Mouse (Mus musculus) heart, adult 2 months (tissue): ENCODE measurements around the gene Bsn. TPM values are rescaled to one million over a fixed set of nuclear protein-coding genes. Genes with fewer than 3 reads are reported as not detected.

Experiments used
- DNase-seq, 2 experiments: peaks; one replicate each; pipeline ENCODE4 v3.0.0; 2021
- H3K27ac ChIP-seq: fragments of 200-600 bp; 2 replicates; pipeline ENCODE4 v1.8.1; 2022
- H3K27me3 ChIP-seq: fragments of 200-500 bp; 2 replicates; pipeline ENCODE4 v1.6.1; 2012; ENCODE audit warnings: mild to moderate bottlenecking, low read length, inconsistent platforms, mixed read lengths; ENCODE audit not compliant: control insufficient read depth, insufficient read depth
- H3K36me3 ChIP-seq: fragments of 200-500 bp; 2 replicates; pipeline ENCODE4 v1.6.1; 2012; ENCODE audit warnings: low read length, inconsistent platforms; ENCODE audit not compliant: control insufficient read depth, insufficient read depth
- H3K4me1 ChIP-seq: fragments of 200-500 bp; 2 replicates; pipeline ENCODE4 v1.6.1; 2011; ENCODE audit warnings: low read length; ENCODE audit not compliant: control insufficient read depth, insufficient read depth
- H3K4me3 ChIP-seq: fragments of 200-600 bp; 2 replicates; pipeline ENCODE4 v1.8.1; 2022
- H3K79me2 ChIP-seq: fragments of 200-500 bp; replicated peaks from 2 replicates; pipeline ENCODE4 v1.6.1; 2012; ENCODE audit warnings: mild to moderate bottlenecking, inconsistent platforms, low read length, moderate library complexity, mixed read lengths; ENCODE audit not compliant: control insufficient read depth, insufficient read depth
- H3K9ac ChIP-seq: fragments of 200-500 bp; 2 replicates; pipeline ENCODE4 v1.6.1; 2012; ENCODE audit warnings: low read depth, mild to moderate bottlenecking, control low read depth, inconsistent platforms, low read length, mixed read lengths
- CTCF ChIP-seq: fragments of 200-600 bp; IDR thresholded peaks from 2 replicates; pipeline ENCODE4 v1.8.1; 2022; ENCODE audit warnings: antibody characterized with exemption, mild to moderate bottlenecking, moderate library complexity
- EP300 ChIP-seq: fragments of 200-500 bp; IDR thresholded peaks from 2 replicates; pipeline ENCODE4 v1.6.1; 2011; ENCODE audit warnings: low read depth, low read length, control low read depth; ENCODE audit not compliant: insufficient read depth
- POLR2A ChIP-seq: fragments of 200-500 bp; IDR thresholded peaks from 2 replicates; pipeline ENCODE4 v1.6.1; 2011; ENCODE audit warnings: mild to moderate bottlenecking, low read depth, low read length, control low read depth; ENCODE audit not compliant: insufficient read depth
- WGBS: fragments of 180-500 bp; shearing (Covaris S2); methylation state at CpG from one replicate; pipeline ENCODE4 v1.1.7; 2018; 5-methylcytosine and 5-hydroxymethylcytosine counted together
- intact Hi-C: fragments of 180-260 bp; cut with DNase I; formaldehyde crosslinking; loops from one replicate; pipeline ENCODE4 v1.15.1; 2025
- polyA plus RNA-seq: library from polyadenylated mRNA; depleted of rRNA; stranded (reverse); fragments of >200 nt; gene quantifications from 2 replicates; pipeline ENCODE4 v1.2.3, GENCODE M21; 2012
- total RNA-seq, 2 experiments: library from RNA; stranded (reverse); gene quantifications; 2 replicates each; pipeline ENCODE4 v1.2.3; 2021

Gene Bsn
- total and polyA plus RNA-seq, 3 experiments, result 0.03 to 0.10 (median 0.05) TPM

DNA sequence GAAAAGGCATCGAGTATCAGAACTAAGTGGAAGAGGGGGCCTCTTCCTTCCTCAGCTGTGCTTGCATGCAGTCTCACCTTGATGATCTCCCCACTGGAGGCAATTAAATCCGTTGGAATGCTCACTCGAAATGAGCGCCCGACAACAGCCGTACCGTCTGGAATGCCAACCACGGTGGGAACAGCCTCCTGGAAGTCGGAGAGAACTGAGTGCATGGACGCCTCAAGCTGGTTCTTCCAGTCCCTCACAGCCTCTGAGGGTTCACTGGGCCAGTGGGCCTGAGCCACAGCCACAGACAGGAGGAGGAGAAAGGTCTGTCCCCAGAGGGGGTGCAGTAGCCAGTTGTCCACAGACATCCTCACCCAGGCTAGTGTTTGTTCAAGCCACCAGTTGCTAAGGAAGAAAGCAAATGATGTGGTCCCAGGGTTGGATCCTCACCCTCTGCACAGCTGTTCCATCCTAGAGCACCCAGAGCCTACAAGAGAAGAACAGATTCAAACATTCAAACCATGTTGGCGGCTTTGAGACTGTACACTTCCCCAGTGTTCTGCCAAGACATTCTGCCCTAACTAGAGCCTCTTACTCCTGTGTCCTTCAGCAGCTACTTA is 27.9 kb upstream of the Bsn start:
- 78% methylated on average over 11 of the region's 11 CpGs for WGBS
- Histone ChIP-seq H3K36me3 (peaks cover 14% of the 10 kb centered on the region), H3K4me3 (no peak overlapping the region), H3K27me3 (no peaks in the 10 kb centered on the region), H3K4me1 (peaks cover 11% of the 10 kb centered on the region), H3K79me2 (no peaks in the 10 kb centered on the region), H3K27ac (no peak overlapping the region), H3K9ac (no peak overlapping the region)
- intact Hi-C loops, result no loop called here
- TF ChIP-seq POLR2A, result no peak
- TF ChIP-seq CTCF, result no peak
- no peak for TF ChIP-seq EP300
- DNase-seq, result peak in 1 of 2 experiments; percentile 26

DNA sequence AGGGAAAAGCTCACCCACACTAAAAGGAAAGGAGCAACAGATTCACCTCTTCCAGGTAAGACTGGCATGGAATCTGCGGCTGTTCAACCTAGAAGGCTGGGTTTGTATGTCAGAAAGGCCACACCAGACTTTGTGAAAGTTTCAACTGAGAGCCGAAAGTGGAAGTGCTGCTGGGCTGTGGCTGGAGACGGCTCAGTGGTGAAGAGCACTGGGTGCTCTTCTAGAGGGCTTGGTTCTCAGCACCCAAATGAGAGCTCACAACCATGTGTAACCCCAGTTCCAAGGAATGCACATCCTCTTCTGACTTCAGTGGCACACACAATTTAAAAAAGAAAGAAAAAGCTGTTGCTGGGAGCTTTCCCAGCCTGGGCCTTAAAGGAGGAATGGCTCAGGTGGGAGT is 27.2 kb upstream of the Bsn start:
- H3K27me3 ChIP-seq, result no peaks in the 10 kb centered on the region
- H3K27ac ChIP-seq, result no peak overlapping the region
- 93% methylated on average over 3 of the region's 3 CpGs for WGBS
- no peaks in the 10 kb centered on the region for H3K79me2 ChIP-seq
- TF ChIP-seq POLR2A (no peak), CTCF (no peak), EP300 (no peak)
- peaks cover 13% of the 10 kb centered on the region for H3K4me1 ChIP-seq
- H3K4me3 ChIP-seq, result no peak overlapping the region
- no peak overlapping the region for H3K9ac ChIP-seq
- peaks cover 16% of the 10 kb centered on the region for H3K36me3 ChIP-seq
- no peak for DNase-seq
- intact Hi-C loops, result no loop called here

DNA sequence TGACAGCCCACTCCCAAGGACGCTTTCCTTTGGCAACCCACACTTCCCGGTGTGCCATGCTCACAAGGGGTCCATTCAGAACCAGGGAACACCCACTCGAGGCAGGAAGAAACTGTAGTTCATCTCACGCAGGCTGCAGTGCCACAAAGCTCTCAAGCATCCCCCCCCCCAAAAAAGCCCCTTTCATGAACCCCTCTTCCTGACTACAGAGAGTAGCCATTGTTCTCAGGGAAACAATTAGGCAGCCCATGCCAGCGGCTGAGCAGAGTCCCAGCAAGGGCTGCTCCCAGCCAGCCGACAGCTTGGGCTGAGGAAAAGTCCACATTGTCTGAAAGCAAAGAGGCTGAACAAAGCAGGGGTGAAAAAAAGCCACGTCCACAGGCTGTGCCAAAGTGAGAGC is 22.9 kb upstream of the Bsn start:
- no peak for TF ChIP-seq EP300
- no peak for TF ChIP-seq CTCF
- no peak for TF ChIP-seq POLR2A
- H3K4me1 ChIP-seq, result peaks cover 6% of the 10 kb centered on the region
- DNase-seq, result no peak
- no peak overlapping the region for H3K4me3 ChIP-seq
- peaks cover 22% of the 10 kb centered on the region for H3K36me3 ChIP-seq
- no peak overlapping the region for H3K9ac ChIP-seq
- no peaks in the 10 kb centered on the region for H3K79me2 ChIP-seq
- WGBS, result 24% methylated on average over 7 of the region's 7 CpGs
- H3K27ac ChIP-seq, result peak overlapping the region; percentile 44; the same call in 1 of the 2 replicates
- no peaks in the 10 kb centered on the region for H3K27me3 ChIP-seq
- intact Hi-C loops, result loop anchor here (5.0 kb wide), 1 partner anchor 34 kb away; no protein-coding TSS in a partner anchor

DNA sequence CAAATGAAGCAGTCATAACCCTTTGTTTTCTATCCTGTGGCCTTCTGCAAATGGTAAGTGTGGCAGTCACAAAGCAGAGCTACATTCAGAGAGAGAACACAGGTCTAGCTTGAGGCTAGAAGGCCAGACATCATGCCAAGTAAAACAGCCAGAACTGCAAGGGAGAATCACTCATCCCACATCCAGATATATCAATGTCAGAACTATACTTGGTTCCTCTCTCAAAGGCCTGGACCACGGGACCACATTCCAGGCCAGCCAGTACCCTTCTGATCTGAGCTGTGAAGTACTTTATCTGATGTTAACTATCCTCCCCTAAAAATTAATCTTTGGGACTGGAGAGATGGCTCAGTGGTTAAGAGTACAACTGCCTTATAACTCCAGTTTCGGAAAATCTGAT is 22.2 kb upstream of the Bsn start:
- intact Hi-C loops, result loop anchor here (5.0 kb wide), 1 partner anchor 35 kb away; no protein-coding TSS in a partner anchor
- H3K9ac ChIP-seq, result no peak overlapping the region
- peaks cover 6% of the 10 kb centered on the region for H3K4me1 ChIP-seq
- 51% methylated on average over 2 of the region's 2 CpGs for whole genome bisulfite sequencing
- no peaks in the 10 kb centered on the region for H3K27me3 ChIP-seq
- H3K27ac ChIP-seq, result peak overlapping the region; percentile 16
- H3K79me2 ChIP-seq, result no peaks in the 10 kb centered on the region
- no peak overlapping the region for H3K4me3 ChIP-seq
- DNase-seq, result no peak
- no peak for TF ChIP-seq CTCF
- no peak for TF ChIP-seq EP300
- no peak for TF ChIP-seq POLR2A
- peaks cover 22% of the 10 kb centered on the region for H3K36me3 ChIP-seq

DNA sequence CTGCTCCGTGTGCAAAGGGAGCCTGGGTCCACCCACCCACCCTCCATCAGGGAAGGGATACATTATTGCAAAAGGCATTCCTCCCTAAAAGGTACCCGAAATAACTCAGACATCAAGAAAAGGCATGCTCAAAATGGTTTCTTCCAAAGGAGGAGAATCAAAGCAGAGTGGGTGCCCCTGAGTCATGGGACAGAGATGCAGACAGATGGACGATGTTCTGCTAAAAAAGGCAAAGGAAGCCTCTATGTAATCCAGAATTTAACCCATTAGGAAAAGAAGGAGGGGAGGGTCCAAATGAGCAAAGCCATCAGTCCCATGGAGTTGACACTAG is 15.4 kb upstream of the Bsn start:
- H3K4me3 ChIP-seq, result no peak overlapping the region
- TF ChIP-seq EP300, result no peak
- TF ChIP-seq CTCF, result no peak
- H3K9ac ChIP-seq, result no peak overlapping the region
- no peak overlapping the region for H3K27ac ChIP-seq
- intact Hi-C loops, result no loop called here
- 68% methylated on average over 3 of the region's 3 CpGs for WGBS
- H3K27me3 ChIP-seq, result no peaks in the 10 kb centered on the region
- no peaks in the 10 kb centered on the region for H3K36me3 ChIP-seq
- no peak for DNase-seq
- H3K79me2 ChIP-seq, result no peaks in the 10 kb centered on the region
- H3K4me1 ChIP-seq, result peaks cover 3% of the 10 kb centered on the region

DNA sequence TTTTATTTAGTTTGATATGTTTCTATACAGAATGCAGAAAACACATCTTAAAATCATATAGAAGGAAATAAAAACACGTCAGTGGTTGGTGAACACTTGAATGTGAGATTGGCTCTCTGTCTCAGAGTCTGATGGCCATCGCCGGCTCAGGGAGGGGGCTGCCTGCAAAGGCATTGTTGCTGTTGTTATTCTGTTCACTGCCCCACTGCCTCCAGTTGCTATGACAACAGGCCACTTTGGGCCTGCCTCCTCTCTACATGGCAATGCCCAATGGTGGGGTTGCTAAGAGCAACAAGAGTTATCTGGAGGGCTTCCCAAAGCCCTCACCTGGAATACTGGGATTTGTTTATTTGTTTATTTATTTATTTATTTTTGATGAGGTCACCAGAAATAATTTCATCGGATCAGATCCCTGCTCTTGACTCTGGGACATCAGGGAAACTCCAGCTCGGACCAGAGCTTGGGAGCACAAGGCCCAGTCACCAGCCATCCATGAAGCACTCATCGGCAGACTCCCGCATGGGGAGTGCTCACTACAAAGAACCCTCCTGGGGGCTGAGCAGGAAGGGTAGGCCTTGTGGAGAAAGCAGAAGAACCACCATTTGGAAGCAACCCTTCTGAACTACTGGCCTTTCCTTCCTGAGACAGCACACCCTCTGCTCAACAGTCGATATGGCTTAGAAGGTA is 14.8 kb upstream of the Bsn start:
- no peak for TF ChIP-seq POLR2A
- no peak for TF ChIP-seq EP300
- no peak for TF ChIP-seq CTCF
- Histone ChIP-seq H3K4me1 (peaks cover 6% of the 10 kb centered on the region), H3K27ac (no peak overlapping the region), H3K27me3 (no peaks in the 10 kb centered on the region), H3K36me3 (no peaks in the 10 kb centered on the region), H3K4me3 (no peak overlapping the region), H3K79me2 (no peaks in the 10 kb centered on the region), H3K9ac (no peak overlapping the region)
- intact Hi-C loops, result loop anchor here (5.0 kb wide), 2 partner anchors 57 to 68 kb away; partner anchors contain the start of gene Dag1
- no peak for DNase-seq
- 78% methylated on average over 8 of the region's 8 CpGs for WGBS
